ENCODE assay signal across 8 mouse cellular contexts in genomic region chr9:44483510-44484044, GRCm38 (mm10). TPM values are rescaled to one million over a fixed set of nuclear protein-coding genes. Genes with fewer than 3 reads are reported as not detected.
DNase-seq lines count a peak whose midpoint lies in the region; ATAC-seq lines count a peak whose summit lies in the region.

No protein-coding gene starts in this region.

- H3K36me3 ChIP-seq in intestine, embryonic 15.5 days, result no peaks in the 10 kb centered on the region
- no peaks in the 10 kb centered on the region for H3K36me3 ChIP-seq in liver, embryonic 12.5 days

- peak; percentile 11 for ATAC-seq in intestine, embryonic 15.5 days
- ATAC-seq in liver, embryonic 12.5 days, result peak; percentile 14
- no peak for ATAC-seq in inflammation-experienced regulatory T-cells, adult 6 months

- peak; percentile 46 for DNase-seq in right cerebral cortex, postnatal 14 days
- no peak for DNase-seq in right cerebral cortex, postnatal 4 days
- peak; percentile 67 to 69 for DNase-seq in cerebellum, adult 18-20 months
- peak; percentile 62 for DNase-seq in gastrocnemius, postnatal 10 days
- peak; percentile 78 for DNase-seq in neural tube, embryonic 10.5 days (ENCODE audit: extremely low spot score, low spot score)

- H3K27me3 ChIP-seq in intestine, embryonic 15.5 days (replicated peaks), result no peaks in the 10 kb centered on the region
- H3K27me3 ChIP-seq in liver, embryonic 12.5 days (replicated peaks), result peaks cover 76% of the 10 kb centered on the region

- no peaks in the 10 kb centered on the region for H3K9me3 ChIP-seq in intestine, embryonic 15.5 days
- H3K9me3 ChIP-seq in liver, embryonic 12.5 days (replicated peaks), result no peaks in the 10 kb centered on the region

- peak overlapping the region; percentile 95 for H3K4me3 ChIP-seq in intestine, embryonic 15.5 days (replicated peaks)
- H3K4me3 ChIP-seq in liver, embryonic 12.5 days, result peak overlapping the region; percentile 72

- peaks cover 62% of the 10 kb centered on the region for H3K4me1 ChIP-seq in intestine, embryonic 15.5 days (replicated peaks)
- peaks cover 80% of the 10 kb centered on the region for H3K4me1 ChIP-seq in liver, embryonic 12.5 days

- H3K4me2 ChIP-seq in intestine, embryonic 15.5 days (replicated peaks), result peak overlapping the region; percentile 86
- H3K4me2 ChIP-seq in liver, embryonic 12.5 days, result peak overlapping the region; percentile 88

- 0% methylated on average over 12 of the region's 12 CpGs for WGBS in intestine, embryonic 15.5 days
- WGBS in liver, embryonic 12.5 days (ENCODE audit: insufficient replicate concordance), result under 1% methylated on average over 12 of the region's 12 CpGs

- peak overlapping the region; percentile 98 for H3K27ac ChIP-seq in intestine, embryonic 15.5 days
- peak overlapping the region; percentile 72 for H3K27ac ChIP-seq in liver, embryonic 12.5 days

- peak overlapping the region; percentile 93 for H3K9ac ChIP-seq in intestine, embryonic 15.5 days
- H3K9ac ChIP-seq in liver, embryonic 12.5 days, result peak overlapping the region; percentile 79

RNA-seq across cellular contexts. Expression of gene Bcl9l, which starts 1.0 kb away (rescaled TPM):
- total RNA-seq in gastrocnemius, postnatal 10 days (2021), result 10 to 100 TPM; 65.4 to 77.6 TPM
- 7.5 and 7.8 TPM in 2 replicates for polyA plus RNA-seq in intestine, embryonic 15.5 days (2015; fragmentation: Nextera tagmentation; extraction: Ambion mirVana)
- polyA plus RNA-seq in liver, embryonic 12.5 days (2016; fragmentation: Nextera tagmentation; extraction: Ambion mirVana), result 2.5 and 2.7 TPM in 2 replicates
- polyA plus RNA-seq in inflammation-experienced regulatory T-cells, adult 6 months (2017; shearing (Covaris generic)), result 10 to 100 TPM; 11.1 to 12.4 (median 12.2) TPM

RNA-seq across cellular contexts. Expression of gene Upk2, which starts 28.8 kb away (rescaled TPM):
- total RNA-seq in gastrocnemius, postnatal 10 days (2021), result under 1 TPM; 0.38 to 0.65 TPM
- 1.2 TPM in 2 replicates for polyA plus RNA-seq in intestine, embryonic 15.5 days (2015; fragmentation: Nextera tagmentation; extraction: Ambion mirVana)
- not detected in 2 replicates for polyA plus RNA-seq in liver, embryonic 12.5 days (2016; fragmentation: Nextera tagmentation; extraction: Ambion mirVana)
- polyA plus RNA-seq in inflammation-experienced regulatory T-cells, adult 6 months (2017; shearing (Covaris generic)), result not detected

RNA-seq across cellular contexts. Expression of gene Foxr1, which starts 42.6 kb away (rescaled TPM):
- not detected for total RNA-seq in gastrocnemius, postnatal 10 days (2021)
- not detected in 2 replicates for polyA plus RNA-seq in intestine, embryonic 15.5 days (2015; fragmentation: Nextera tagmentation; extraction: Ambion mirVana)
- not detected in 2 replicates for polyA plus RNA-seq in liver, embryonic 12.5 days (2016; fragmentation: Nextera tagmentation; extraction: Ambion mirVana)
- under 1 TPM in 2 of 3 experiments, not detected in 1; 0.17 to 0.72 TPM for polyA plus RNA-seq in inflammation-experienced regulatory T-cells, adult 6 months (2017; shearing (Covaris generic))
